Mouse (Mus musculus) NIH3T3 (cell line): ENCODE results near the gene Ptprk.

Source experiments
- DNase-seq: peaks from one replicate; pipeline ENCODE4 v3.0.0-alpha.2; 2012; ENCODE audit warnings: low read depth

Gene Ptprk

GRCm38 (mm10) chr10:28112826-28113589, 38.4 kb downstream of the Ptprk start:
- peak; percentile 20 for DNase-seq

- DNase-seq = peak; percentile 82
Measured at GRCm38 (mm10) chr10:28113879-28114278, 39.3 kb downstream of the Ptprk start.

DNA sequence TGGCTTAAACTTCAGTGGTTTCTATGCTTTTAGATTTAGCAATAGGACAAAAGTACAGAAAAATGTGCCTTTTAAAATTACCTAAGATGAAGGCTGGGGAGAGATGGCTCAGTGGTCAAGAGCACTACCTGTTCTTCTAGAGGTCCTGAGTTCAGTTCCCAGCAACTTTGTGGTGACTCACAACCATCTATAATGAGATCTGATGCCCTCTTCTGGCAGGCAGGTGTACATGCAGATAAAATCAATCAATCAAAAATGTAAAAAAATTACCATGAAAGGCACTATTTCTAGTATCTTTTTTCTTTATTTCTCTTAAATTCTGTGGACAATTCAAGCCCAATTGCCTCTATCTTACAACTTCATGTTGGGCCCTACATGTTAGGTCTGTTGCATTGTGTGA, 42.4 kb downstream of the Ptprk start:
- no peak for DNase-seq

- DNase-seq = no peak
Measured at GRCm38 (mm10) chr10:28118783-28119365, 44.3 kb downstream of the Ptprk start.

- DNase-seq = no peak
Measured at GRCm38 (mm10) chr10:28123881-28124280, 49.3 kb downstream of the Ptprk start.

- DNase-seq = no peak
Measured at GRCm38 (mm10) chr10:28128011-28128410, 53.4 kb downstream of the Ptprk start.

- no peak for DNase-seq
Measured at GRCm38 (mm10) chr10:28128450-28128849, 53.8 kb downstream of the Ptprk start.

GRCm38 (mm10) chr10:28130422-28130821, 55.8 kb downstream of the Ptprk start:
- DNase-seq = no peak

DNA sequence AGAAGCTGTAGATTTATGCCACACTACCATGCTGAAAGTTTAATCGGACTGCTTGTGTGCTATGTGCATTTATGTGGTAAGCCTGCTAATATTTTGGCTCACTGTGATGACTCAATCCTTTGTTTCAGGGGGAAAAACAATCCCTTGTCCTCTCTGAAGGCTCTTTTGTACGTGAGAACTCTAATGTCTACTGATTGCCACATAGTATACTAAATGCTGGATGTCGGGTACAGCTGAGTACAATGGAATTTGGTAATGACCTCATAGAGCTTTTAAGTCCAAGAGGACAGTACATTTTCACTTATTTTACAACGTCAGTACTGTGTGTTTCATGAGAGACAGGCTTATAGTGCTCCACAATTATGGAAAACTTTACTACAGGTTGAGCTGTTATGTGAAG, 59.1 kb downstream of the Ptprk start:
- DNase-seq = no peak

DNA sequence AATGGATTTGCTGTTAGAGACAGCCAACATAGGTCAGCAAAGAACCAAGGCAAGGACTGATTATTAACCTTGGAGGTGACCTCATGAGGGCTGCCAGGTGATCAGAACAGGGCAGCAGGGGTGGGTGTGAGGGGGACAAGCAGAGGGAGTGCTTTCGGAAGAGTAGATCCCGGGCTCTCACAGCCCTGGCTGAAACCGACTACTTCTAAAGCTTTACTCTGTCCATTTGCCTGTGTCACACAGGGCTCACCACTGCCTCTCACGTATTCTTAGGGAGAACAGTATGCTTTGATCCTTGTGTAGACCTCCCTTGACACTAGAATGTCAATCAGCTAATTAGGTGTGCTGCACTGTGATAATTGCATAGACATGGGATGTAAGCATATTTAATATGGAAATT, 63.8 kb downstream of the Ptprk start:
- no peak for DNase-seq

GRCm38 (mm10) chr10:28144459-28144858, 69.8 kb downstream of the Ptprk start:
- DNase-seq = no peak

DNA sequence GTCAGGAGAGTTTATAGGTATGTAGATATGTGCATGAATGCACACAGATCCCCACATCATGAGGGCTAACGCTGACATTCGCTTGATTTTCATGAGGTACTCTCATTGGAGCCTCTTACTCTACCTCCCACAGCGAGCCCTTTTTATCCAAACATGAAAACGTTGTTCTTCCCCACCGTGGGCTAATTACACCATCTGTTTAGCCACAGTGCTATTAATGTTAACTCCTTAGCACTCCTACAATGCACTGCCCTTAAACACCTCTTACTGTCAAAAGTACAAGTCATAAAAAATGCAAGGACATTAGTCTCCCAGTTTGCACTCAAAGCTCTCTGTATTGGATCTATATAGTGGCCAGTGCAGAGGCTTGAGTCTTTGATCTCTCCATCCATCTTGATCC, 70.7 kb downstream of the Ptprk start:
- no peak for DNase-seq

DNA sequence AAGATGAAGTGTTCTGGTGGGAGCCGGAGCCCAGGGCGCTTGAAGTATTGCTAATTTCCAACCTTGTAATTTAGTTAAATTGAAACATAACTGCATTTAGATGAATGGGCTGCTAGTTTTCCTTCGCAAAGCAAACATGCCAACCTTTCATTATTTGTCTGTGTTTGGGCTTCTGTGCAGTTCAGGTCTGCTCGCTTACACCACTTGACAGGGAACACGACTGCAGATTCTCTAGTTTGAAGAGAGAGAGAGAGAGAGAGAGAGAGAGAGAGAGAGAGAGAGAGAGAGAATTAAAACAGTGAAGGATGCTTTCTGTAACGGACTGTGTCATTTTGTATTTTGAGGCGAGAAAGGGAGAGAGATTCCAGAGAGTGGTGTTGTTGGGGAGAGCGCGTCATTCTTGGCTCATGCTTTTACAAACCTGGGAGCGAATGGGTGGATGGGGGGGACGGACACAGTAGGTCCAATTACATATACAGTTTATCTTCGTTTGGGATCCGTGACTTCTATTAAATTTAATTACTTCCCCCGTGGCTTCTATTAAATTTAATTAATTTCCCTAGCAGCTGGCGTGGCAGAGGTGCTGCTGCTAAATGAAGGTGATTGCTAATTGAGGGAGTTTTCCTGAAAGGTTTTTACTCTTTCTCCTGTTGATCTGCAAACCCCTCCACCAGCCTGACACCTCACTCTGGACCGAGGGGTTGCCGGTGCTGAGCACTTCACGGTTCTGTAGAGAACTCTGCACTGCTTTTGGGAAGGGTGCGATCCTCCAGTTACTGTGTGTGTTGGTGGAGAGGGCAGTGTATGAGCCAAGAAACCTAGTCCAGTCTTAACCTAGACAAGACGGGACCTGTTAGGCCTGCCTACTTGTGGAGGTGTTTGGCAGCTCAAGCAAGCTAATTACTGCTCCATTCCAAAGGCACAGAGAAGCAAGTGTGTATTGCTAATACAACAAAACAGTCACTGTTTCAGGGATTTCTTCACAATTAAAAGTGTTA, 81.4 kb downstream of the Ptprk start:
- DNase-seq = no peak

- no peak for DNase-seq
Measured at GRCm38 (mm10) chr10:28159716-28160115, 85.1 kb downstream of the Ptprk start.

DNA sequence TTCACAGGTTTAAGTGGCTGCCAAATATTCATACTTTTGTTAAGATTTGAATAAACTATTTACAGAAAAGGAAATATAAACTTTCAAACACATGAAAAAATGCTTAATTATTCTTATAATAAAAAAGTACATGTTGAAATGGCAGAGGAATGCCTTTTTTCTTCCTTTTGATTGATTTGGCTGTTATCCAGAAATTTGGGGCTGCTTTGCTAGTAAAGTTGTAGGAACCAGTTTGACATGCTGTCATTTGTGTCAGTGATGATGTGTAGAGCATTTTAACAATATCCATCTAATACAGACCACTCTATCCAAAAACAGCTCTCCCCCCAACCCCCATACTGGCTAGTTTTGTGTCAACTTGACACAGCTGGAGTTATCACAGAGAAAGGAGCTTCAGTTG, 86.7 kb downstream of the Ptprk start:
- DNase-seq = no peak

DNA sequence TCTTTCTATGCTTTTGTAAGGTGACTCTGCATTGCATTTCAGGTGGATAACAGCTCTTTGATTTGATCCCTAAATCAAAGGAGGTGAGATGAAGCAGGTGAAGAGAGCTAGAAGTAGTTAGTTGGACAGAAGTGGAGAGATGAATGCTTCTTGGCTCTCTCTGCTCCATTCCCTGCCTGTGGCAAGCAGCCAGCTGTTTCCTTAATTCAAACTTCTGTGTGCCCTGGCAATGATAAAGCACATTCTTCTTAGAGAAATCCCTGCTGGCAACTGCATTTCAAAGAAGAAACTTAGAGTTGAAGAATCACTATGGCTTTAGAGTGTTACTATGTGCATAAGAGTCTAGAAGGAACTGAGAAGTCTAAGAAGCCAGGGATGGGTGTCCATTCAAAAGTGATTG, 89.6 kb downstream of the Ptprk start:
- peak; percentile 83 for DNase-seq

DNA sequence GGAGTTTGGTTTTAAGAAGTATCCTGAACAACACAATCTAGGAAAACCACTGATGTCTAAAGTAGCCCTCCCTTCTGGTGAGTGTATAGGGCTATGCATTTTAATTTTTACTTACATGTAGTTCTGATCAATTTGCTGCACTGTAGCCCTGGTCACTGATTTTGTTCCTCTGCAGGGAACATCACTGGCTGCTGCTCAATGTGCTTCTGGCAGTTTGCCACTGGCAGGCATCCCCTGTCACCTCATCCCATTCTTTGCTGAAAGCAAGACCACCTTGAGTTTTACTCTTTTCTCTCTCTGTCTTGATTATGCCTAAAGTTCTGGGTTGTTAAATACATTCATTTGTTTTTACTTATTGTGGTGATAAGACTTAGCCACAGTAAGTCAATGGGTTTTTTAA, 90.1 kb downstream of the Ptprk start:
- DNase-seq = no peak

DNA sequence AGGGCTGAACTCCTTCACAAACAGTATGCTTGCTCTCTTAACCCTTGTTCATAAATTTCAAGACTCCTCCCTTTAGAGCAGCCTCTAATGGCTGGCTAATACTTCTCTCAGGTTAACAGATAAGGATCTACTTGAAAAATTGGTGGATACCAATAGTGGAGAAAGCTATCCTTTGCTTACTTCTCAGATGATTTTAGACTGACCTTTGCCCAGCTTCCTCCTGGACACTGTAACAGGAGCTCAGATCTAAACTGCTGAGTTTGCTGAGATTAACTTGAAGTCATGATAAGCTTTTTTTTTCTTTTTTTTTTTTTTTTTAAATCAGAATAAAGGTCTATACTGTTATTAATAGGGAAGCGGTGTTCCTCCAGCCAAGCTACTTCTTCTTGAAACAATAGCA, 92.0 kb downstream of the Ptprk start:
- DNase-seq = no peak

- peak; percentile 28 for DNase-seq
Measured at GRCm38 (mm10) chr10:28167097-28167496, 92.5 kb downstream of the Ptprk start.

DNA sequence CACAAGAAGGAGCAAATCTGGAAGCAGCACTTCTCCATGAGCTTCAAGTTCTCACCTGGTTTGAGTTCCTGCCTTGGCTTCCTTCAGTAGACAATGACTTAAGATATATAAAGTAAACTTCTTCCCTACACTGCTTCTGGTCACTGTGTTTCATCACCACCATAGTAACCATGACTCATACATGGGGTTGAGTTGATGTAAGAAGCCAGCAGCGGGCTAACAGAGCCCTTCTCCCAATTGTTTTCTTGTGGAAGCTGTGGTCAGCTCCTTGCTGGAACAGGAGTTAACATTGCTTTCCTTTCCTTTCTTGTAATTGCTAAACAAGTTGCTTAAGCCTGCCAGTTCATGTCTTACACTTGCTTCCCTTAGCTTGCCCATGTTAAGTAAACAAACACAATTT, 96.6 kb downstream of the Ptprk start:
- peak; percentile 61 for DNase-seq

DNA sequence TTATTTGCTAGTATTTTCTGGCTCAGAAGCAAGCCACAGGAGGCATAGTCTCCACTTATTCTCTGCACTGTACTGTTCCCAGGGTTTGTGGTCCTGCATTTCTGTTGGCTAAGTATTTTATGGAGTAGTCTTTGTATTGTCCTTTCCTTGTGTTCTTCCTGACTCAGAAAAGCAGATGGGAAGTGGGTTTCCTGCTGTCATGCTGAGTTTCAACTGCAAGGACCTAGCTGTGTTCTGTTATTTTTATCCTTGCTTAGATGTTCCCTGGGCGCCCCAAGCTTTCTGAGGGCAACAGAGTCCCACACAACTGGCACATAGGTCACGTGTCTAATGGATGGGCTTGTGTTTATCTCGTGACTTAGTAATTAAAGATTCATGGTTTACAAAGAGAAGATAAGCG, 104.3 kb downstream of the Ptprk start:
- DNase-seq = no peak

GRCm38 (mm10) chr10:28182081-28182480, 107.5 kb downstream of the Ptprk start:
- DNase-seq = no peak

DNA sequence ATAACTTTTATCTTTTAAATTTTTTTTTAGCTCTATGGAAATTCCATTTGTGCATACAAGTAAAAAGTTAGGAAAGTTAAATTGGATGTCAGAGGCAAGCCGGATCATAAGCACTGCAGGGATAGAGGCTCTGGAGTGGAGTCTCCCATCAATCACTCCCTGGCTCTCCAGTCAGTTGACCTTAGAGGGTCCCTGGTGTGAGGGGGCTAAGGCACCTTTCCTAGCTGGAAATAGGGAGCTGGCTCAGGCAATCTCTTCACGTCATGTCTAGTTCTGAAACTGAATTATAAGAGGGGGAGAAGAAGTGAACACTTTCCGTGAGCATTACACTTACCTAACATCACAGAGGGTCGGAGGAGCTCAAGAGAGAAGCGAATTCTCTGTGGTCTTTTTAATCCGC, 110.1 kb downstream of the Ptprk start:
- DNase-seq = no peak
